ENCODE assay signal across 8 mouse cellular contexts in the genomic region with DNA sequence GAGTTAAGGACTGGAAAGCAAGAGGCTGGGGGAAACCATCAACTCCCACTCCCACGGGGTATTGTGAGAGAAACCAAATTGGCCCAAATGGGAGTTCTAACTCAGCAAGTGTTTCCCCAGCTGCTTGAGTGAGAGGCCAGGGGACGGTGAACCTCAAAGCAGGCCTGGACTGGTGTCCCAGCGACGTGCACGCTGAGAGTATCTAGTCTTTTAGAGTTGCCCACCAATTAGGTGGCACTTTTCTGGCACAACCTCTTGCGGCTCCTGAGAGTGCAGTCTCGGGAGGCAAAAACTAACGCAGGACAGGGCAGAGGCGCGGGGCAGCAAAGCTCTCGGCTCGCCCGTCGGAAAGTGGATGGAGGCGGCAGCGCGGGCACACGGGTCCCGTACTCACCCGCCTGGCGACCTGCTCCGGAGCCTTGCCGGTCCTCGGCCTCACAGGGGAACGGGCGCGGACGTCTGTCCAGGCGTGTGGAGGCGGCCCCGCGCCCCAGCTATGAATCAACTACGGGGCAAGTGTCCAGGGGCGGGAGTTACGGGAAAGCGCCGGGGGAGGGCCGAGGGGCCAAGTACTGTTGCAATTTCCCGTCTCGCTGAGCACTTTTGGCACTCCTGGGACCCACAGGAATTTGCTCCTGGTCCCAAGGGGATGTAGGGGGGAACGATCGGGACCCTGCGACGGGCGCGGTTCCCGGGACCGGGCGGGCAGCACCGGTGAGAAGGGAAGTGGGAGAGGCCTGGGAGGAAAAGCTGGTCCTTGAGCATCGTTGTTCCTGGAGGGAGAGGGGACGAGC. TPM values are rescaled to one million over a fixed set of nuclear protein-coding genes. Genes with fewer than 3 reads are reported as not detected.
DNase-seq lines count a peak whose midpoint lies in the region; ATAC-seq and TF ChIP-seq lines count a peak whose summit lies in the region.

No protein-coding gene starts in this region.

- peak overlapping the region; percentile 84 for H3K9ac ChIP-seq in heart, embryonic 16.5 days (ENCODE audit: low read length)
- peak overlapping the region; percentile 75 for H3K9ac ChIP-seq in stomach, embryonic 16.5 days (ENCODE audit: low read length)

- H3K9me3 ChIP-seq in heart, embryonic 16.5 days (replicated peaks; ENCODE audit: control insufficient read depth, low read length) = no peaks in the 10 kb centered on the region
- no peaks in the 10 kb centered on the region for H3K9me3 ChIP-seq in stomach, embryonic 16.5 days (replicated peaks; ENCODE audit: control insufficient read depth, low read length)

- DNase-seq in left cerebral cortex, adult 2 months (ENCODE audit: extremely low spot score in 1 of 2, low spot score in 2 of 2) = no peak
- DNase-seq in left cerebral cortex, postnatal 25 days (ENCODE audit: low spot score in 2 of 2) = no peak
- peak; percentile 84 for DNase-seq in kidney, postnatal 10 days
- peak; percentile 78 to 83 for DNase-seq in lung, postnatal 4 days
- DNase-seq in right cerebral cortex, postnatal 36 days (ENCODE audit: low spot score in 2 of 2) = no peak

- no peaks in the 10 kb centered on the region for H3K36me3 ChIP-seq in heart, embryonic 16.5 days (ENCODE audit: control insufficient read depth, insufficient read depth)
- no peaks in the 10 kb centered on the region for H3K36me3 ChIP-seq in stomach, embryonic 16.5 days (ENCODE audit: control insufficient read depth, insufficient read depth, low read length)

- peak; percentile 71 for ATAC-seq in heart, embryonic 16.5 days (replicated peaks; ENCODE audit: extremely low read depth, insufficient read depth, low FRiP score)
- ATAC-seq in stomach, embryonic 16.5 days (ENCODE audit: insufficient read depth, low FRiP score) = peak; percentile 75

- peak; percentile 97 for TF ChIP-seq POLR2A in embryonic fibroblast, embryonic 13.5 days (IDR thresholded peaks at IDR 0.05; ENCODE audit: low read depth, low read length)

- under 1% methylated on average over 52 of the region's 52 CpGs for WGBS in heart, embryonic 16.5 days
- WGBS in stomach, embryonic 16.5 days = 1% methylated on average over 52 of the region's 52 CpGs

- no peaks in the 10 kb centered on the region for H3K4me1 ChIP-seq in embryonic fibroblast, embryonic 13.5 days (ENCODE audit: control insufficient read depth, insufficient read depth, low read length)
- peaks cover 6% of the 10 kb centered on the region for H3K4me1 ChIP-seq in heart, embryonic 16.5 days (ENCODE audit: control insufficient read depth, insufficient read depth, low read length)
- H3K4me1 ChIP-seq in stomach, embryonic 16.5 days (ENCODE audit: control insufficient read depth, insufficient read depth, low read length) = peaks cover 6% of the 10 kb centered on the region; the same call in 1 of the 2 replicates

- no peaks in the 10 kb centered on the region for H3K27me3 ChIP-seq in heart, embryonic 16.5 days (ENCODE audit: control insufficient read depth, insufficient read depth, low read length)
- peaks cover 6% of the 10 kb centered on the region; the same call in 1 of the 2 replicates for H3K27me3 ChIP-seq in stomach, embryonic 16.5 days (ENCODE audit: control insufficient read depth, insufficient read depth, low read length)

- intact Hi-C loops in left cerebral cortex, adult 2 months (cut with DNase I) = no loop called here
- intact Hi-C loops in left cerebral cortex, postnatal 25 days (cut with DNase I) = no loop called here

- no peak for TF ChIP-seq CTCF in left cerebral cortex, adult 2 months (IDR thresholded peaks at IDR 0.05)
- TF ChIP-seq CTCF in embryonic fibroblast, embryonic 13.5 days (IDR thresholded peaks at IDR 0.05; ENCODE audit: borderline replicate concordance, insufficient read depth, low read length) = no peak

- H3K27ac ChIP-seq in left cerebral cortex, adult 2 months = peak overlapping the region; percentile 57
- H3K27ac ChIP-seq in embryonic fibroblast, embryonic 13.5 days (ENCODE audit: insufficient read depth, low read length) = peak overlapping the region; percentile 93
- H3K27ac ChIP-seq in heart, embryonic 16.5 days (ENCODE audit: low read length) = peak overlapping the region; percentile 69
- peak overlapping the region; percentile 19; the same call in 1 of the 2 replicates for H3K27ac ChIP-seq in stomach, embryonic 16.5 days (ENCODE audit: low read length)

- peak overlapping the region; percentile 95 for H3K4me2 ChIP-seq in heart, embryonic 16.5 days (ENCODE audit: low read depth, low read length)
- peak overlapping the region; percentile 89 for H3K4me2 ChIP-seq in stomach, embryonic 16.5 days (ENCODE audit: low read depth, low read length)

- peak overlapping the region; percentile 39 for H3K4me3 ChIP-seq in left cerebral cortex, adult 2 months
- peak overlapping the region; percentile 79 for H3K4me3 ChIP-seq in embryonic fibroblast, embryonic 13.5 days (ENCODE audit: insufficient read depth, low read length)
- peak overlapping the region; percentile 71 for H3K4me3 ChIP-seq in heart, embryonic 16.5 days (ENCODE audit: low read length)
- peak overlapping the region; percentile 61 for H3K4me3 ChIP-seq in stomach, embryonic 16.5 days (replicated peaks; ENCODE audit: low read length)

RNA-seq across cellular contexts. Expression of a gene that starts 0.8 kb away (rescaled TPM):
- total RNA-seq in left cerebral cortex, adult 2 months (2021) = 1 to 10 TPM; 2.5 to 3.4 TPM
- 1 to 10 TPM; 2.3 to 2.5 TPM for total RNA-seq in left cerebral cortex, postnatal 25 days (2021)
- polyA plus RNA-seq in embryonic fibroblast, embryonic 13.5 days (2011; ENCODE audit: insufficient read length, low read depth, missing spikeins) = 137 and 168 TPM in 2 replicates
- polyA plus RNA-seq in heart, embryonic 16.5 days (2015; fragmentation: Nextera tagmentation; extraction: Ambion mirVana) = 4.6 and 4.7 TPM in 2 replicates
- polyA plus RNA-seq in stomach, embryonic 16.5 days (2015; fragmentation: Nextera tagmentation; extraction: Ambion mirVana) = 2.2 and 2.5 TPM in 2 replicates

Comparison
In these comparisons a context has a peak if more than half of its experiments do, and no peak if none do; other contexts are left out.
1. DNase-seq: peak in kidney, postnatal 10 days (single experiment) and lung, postnatal 4 days (2 of 2); none in left cerebral cortex, adult 2 months (0 of 2), left cerebral cortex, postnatal 25 days (0 of 2) and right cerebral cortex, postnatal 36 days (0 of 2).
2. H3K27ac ChIP-seq: peak in every context shown above with its lines; median percentile 93 in embryonic fibroblast, embryonic 13.5 days; 69 in heart, embryonic 16.5 days; 57 in left cerebral cortex, adult 2 months; 19 in stomach, embryonic 16.5 days.
3. RNA of a gene that starts 0.8 kb away (polyA plus RNA-seq): 137 to 168 TPM in embryonic fibroblast, embryonic 13.5 days; 4.6 to 4.7 TPM in heart, embryonic 16.5 days and 2.2 to 2.5 TPM in stomach, embryonic 16.5 days; every median in the first group is over 10 times any median in the second.
4. Peak in every context shown above with its lines, with median percentiles within 50 percentile points of each other: H3K4me3 ChIP-seq.